Mouse (Mus musculus) lung, embryonic 16.5 days (tissue): ENCODE results near the gene Olfm2. TPM values are rescaled to one million over a fixed set of nuclear protein-coding genes. Genes with fewer than 3 reads are reported as not detected.
"Not testable (repeated sequence)": the region's sequence is repeated elsewhere in the genome, so short reads cannot be mapped to it uniquely, and the experiment has no call there.

Source experiments
- ATAC-seq: fragments of 200-750 bp; cut with Nextera tagmentation; 2 replicates; pipeline ENCODE4 v1.8.0; 2017; ENCODE audit warnings: low read depth, mild to moderate bottlenecking, moderate library complexity
- H3K27ac ChIP-seq: fragments of 300-500 bp; sonication (generic); 2 replicates; pipeline ENCODE4 v1.5.1; 2014; ENCODE audit warnings: mild to moderate bottlenecking, control low read depth, low read length
- H3K27me3 ChIP-seq: fragments of 300-500 bp; sonication (generic); 2 replicates; pipeline ENCODE4 v1.6.1; 2014; ENCODE audit warnings: low read depth, low read length, mixed read lengths; ENCODE audit not compliant: control insufficient read depth, insufficient read depth
- H3K36me3 ChIP-seq: fragments of 300-500 bp; sonication (generic); 2 replicates; pipeline ENCODE4 v1.6.1; 2014; ENCODE audit warnings: low read length; ENCODE audit not compliant: control insufficient read depth, insufficient read depth
- H3K4me1 ChIP-seq: fragments of 300-500 bp; sonication (generic); replicated peaks from 2 replicates; pipeline ENCODE4 v1.6.1; 2014; ENCODE audit warnings: low read length, mixed read lengths; ENCODE audit not compliant: control insufficient read depth, insufficient read depth
- H3K4me2 ChIP-seq: fragments of 300-500 bp; sonication (generic); 2 replicates; pipeline ENCODE4 v1.6.1; 2014; ENCODE audit warnings: low read depth, low read length, control low read depth
- H3K4me3 ChIP-seq: fragments of 300-500 bp; sonication (generic); 2 replicates; pipeline ENCODE4 v1.5.1; 2014; ENCODE audit warnings: mild to moderate bottlenecking, low read length, control low read depth
- H3K9ac ChIP-seq: fragments of 300-500 bp; sonication (generic); 2 replicates; pipeline ENCODE4 v1.6.1; 2014; ENCODE audit warnings: low read length, control low read depth
- H3K9me3 ChIP-seq: fragments of 300-500 bp; sonication (generic); 2 replicates; pipeline ENCODE4 v1.6.1; 2016; ENCODE audit warnings: low read length; ENCODE audit not compliant: control insufficient read depth
- WGBS: fragments of 180-500 bp; shearing (Covaris S2); extraction: QIAGEN DNeasy Blood & Tissue Kit; methylation state at CpG from one replicate; pipeline ENCODE4 v1.1.7; 2014; 5-methylcytosine and 5-hydroxymethylcytosine counted together
- polyA plus RNA-seq: library from polyadenylated mRNA; unstranded; fragments of >200 nt; fragmentation: Nextera tagmentation; extraction: Ambion mirVana; gene quantifications from 2 replicates; pipeline ENCODE4 v1.2.1, GENCODE M21; 2015

Gene Olfm2
- polyA plus RNA-seq, 1 experiment from 2014 or later, result 2.9 TPM

- Histone ChIP-seq H3K27ac (no peak overlapping the region), H3K36me3 (peaks cover 15% of the 10 kb centered on the region), H3K4me1 (peaks cover 19% of the 10 kb centered on the region; the same call in 1 of the 2 replicates), H3K4me2 (peak overlapping the region; percentile 83), H3K27me3 (no peaks in the 10 kb centered on the region), H3K9me3 (no peaks in the 10 kb centered on the region), H3K9ac (peak overlapping the region; percentile 86), H3K4me3 (peak overlapping the region; percentile 94)
- 7% methylated on average over 6 of the region's 6 CpGs for WGBS
- ATAC-seq, result no peak
These were observed 104.6 kb downstream of the Olfm2 start for GRCm38 (mm10) chr9:20641501-20641900.

- H3K27me3 ChIP-seq, result no peaks in the 10 kb centered on the region
- H3K9me3 ChIP-seq, result no peaks in the 10 kb centered on the region
- H3K9ac ChIP-seq, result no peak overlapping the region
- 87% methylated on average over 4 of the region's 4 CpGs for WGBS
- H3K4me1 ChIP-seq, result peaks cover 10% of the 10 kb centered on the region; the same call in 1 of the 2 replicates
- no peak overlapping the region for H3K4me2 ChIP-seq
- peaks cover 11% of the 10 kb centered on the region for H3K36me3 ChIP-seq
- H3K27ac ChIP-seq, result no peak overlapping the region
- H3K4me3 ChIP-seq, result no peak overlapping the region
- ATAC-seq, result no peak
These were observed 106.7 kb downstream of the Olfm2 start for GRCm38 (mm10) chr9:20639486-20639885.

GRCm38 (mm10) chr9:20638552-20638951 is 107.6 kb downstream of the Olfm2 start:
- Histone ChIP-seq H3K4me2 (no peak overlapping the region), H3K4me3 (no peak overlapping the region), H3K27me3 (no peaks in the 10 kb centered on the region), H3K9ac (no peak overlapping the region), H3K4me1 (peaks cover 10% of the 10 kb centered on the region; the same call in 1 of the 2 replicates), H3K27ac (no peak overlapping the region), H3K36me3 (peaks cover 11% of the 10 kb centered on the region), H3K9me3 (no peaks in the 10 kb centered on the region)
- WGBS, result 92% methylated on average over 19 of the region's 19 CpGs
- ATAC-seq, result no peak

- H3K4me1 ChIP-seq, result peaks cover 10% of the 10 kb centered on the region; the same call in 1 of the 2 replicates
- H3K4me2 ChIP-seq, result no peak overlapping the region
- no peak overlapping the region for H3K4me3 ChIP-seq
- no peaks in the 10 kb centered on the region for H3K9me3 ChIP-seq
- no peak overlapping the region for H3K27ac ChIP-seq
- WGBS, result 65% methylated on average over 2 of the region's 2 CpGs
- H3K36me3 ChIP-seq, result peaks cover 11% of the 10 kb centered on the region
- no peak for ATAC-seq
- no peak overlapping the region for H3K9ac ChIP-seq
- no peaks in the 10 kb centered on the region for H3K27me3 ChIP-seq
These were observed 109.4 kb downstream of the Olfm2 start for GRCm38 (mm10) chr9:20636790-20637189.

GRCm38 (mm10) chr9:20636256-20636655 is 109.9 kb downstream of the Olfm2 start:
- Histone ChIP-seq H3K9me3 (no peaks in the 10 kb centered on the region; the same call in 1 of the 2 replicates), H3K9ac (no peak overlapping the region), H3K27me3 (no peaks in the 10 kb centered on the region), H3K4me2 (no peak overlapping the region), H3K4me1 (peaks cover 7% of the 10 kb centered on the region; the same call in 1 of the 2 replicates), H3K27ac (no peak overlapping the region), H3K4me3 (no peak overlapping the region), H3K36me3 (peaks cover 11% of the 10 kb centered on the region)
- WGBS, result 82% methylated on average over 3 of the region's 3 CpGs
- no peak for ATAC-seq

- WGBS, result 86% methylated on average over 8 of the region's 8 CpGs
- peaks cover 11% of the 10 kb centered on the region for H3K36me3 ChIP-seq
- not testable (repeated sequence) for H3K4me1 ChIP-seq, H3K27me3 ChIP-seq, H3K9ac ChIP-seq, H3K4me2 ChIP-seq, ATAC-seq, H3K27ac ChIP-seq, H3K4me3 ChIP-seq, H3K9me3 ChIP-seq
These were observed 110.5 kb downstream of the Olfm2 start for GRCm38 (mm10) chr9:20635676-20636075.

- WGBS, result 85% methylated on average over 2 of the region's 2 CpGs
These were observed 114.8 kb downstream of the Olfm2 start for GRCm38 (mm10) chr9:20631332-20631731.

More at GRCm38 (mm10) chr9:20631332-20631731, 114.8 kb downstream of the Olfm2 start:
- no peak overlapping the region for H3K4me2 ChIP-seq
- no peaks in the 10 kb centered on the region; the same call in 1 of the 2 replicates for H3K9me3 ChIP-seq
- H3K36me3 ChIP-seq, result no peaks in the 10 kb centered on the region
- no peak for ATAC-seq
- H3K4me3 ChIP-seq, result no peak overlapping the region
- H3K27me3 ChIP-seq, result no peaks in the 10 kb centered on the region
- no peak overlapping the region for H3K9ac ChIP-seq
- H3K27ac ChIP-seq, result no peak overlapping the region
- no peaks in the 10 kb centered on the region for H3K4me1 ChIP-seq

Other genes with a start within 250 kb of the Olfm2 start
- gene Zfp266, start 224.9 kb downstream of the Olfm2 start, polyA plus RNA-seq, result 113 and 120 TPM in 2 replicates
- 18.1 and 21.4 TPM in 2 replicates for gene Zfp846, start 165.1 kb downstream of the Olfm2 start, polyA plus RNA-seq
- 422 and 439 TPM in 2 replicates for gene Ubl5, start 103.5 kb downstream of the Olfm2 start, polyA plus RNA-seq
- 20.9 and 24.5 TPM in 2 replicates for gene Fbxl12, start 101.6 kb downstream of the Olfm2 start, polyA plus RNA-seq
- gene Pin1, start 94.3 kb downstream of the Olfm2 start, polyA plus RNA-seq, result 47.4 and 50.3 TPM in 2 replicates
- 1.2 and 1.8 TPM in 2 replicates for gene Col5a3, start 68.7 kb upstream of the Olfm2 start, polyA plus RNA-seq
- gene Rdh8, start 72.2 kb upstream of the Olfm2 start, polyA plus RNA-seq, result not detected in 2 replicates
- gene A230050P20Rik, start 122.3 kb upstream of the Olfm2 start, polyA plus RNA-seq, result 18.8 and 22.4 TPM in 2 replicates
- 2.7 and 3.1 TPM in 2 replicates for gene Angptl6, start 133.4 kb upstream of the Olfm2 start, polyA plus RNA-seq
- 57.3 and 64.1 TPM in 2 replicates for gene Ppan, start 141.8 kb upstream of the Olfm2 start, polyA plus RNA-seq
- gene Eif3g, start 152.3 kb upstream of the Olfm2 start, polyA plus RNA-seq, result 255 and 258 TPM in 2 replicates
- 92.5 and 97.1 TPM in 2 replicates for gene Dnmt1, start 213.5 kb upstream of the Olfm2 start, polyA plus RNA-seq
- 63.5 and 67.2 TPM in 2 replicates for gene S1pr2, start 230.4 kb upstream of the Olfm2 start, polyA plus RNA-seq